Mouse (Mus musculus) hindbrain, embryonic 16.5 days (tissue): ENCODE results near the gene C1qtnf5. TPM values are rescaled to one million over a fixed set of nuclear protein-coding genes. Genes with fewer than 3 reads are reported as not detected.

Experiments used
- ATAC-seq: fragments of 200-750 bp; cut with Nextera tagmentation; 2 replicates; pipeline ENCODE4 v1.8.0; 2017; ENCODE audit warnings: moderate TSS enrichment, moderate library complexity
- H3K27ac ChIP-seq: fragments of 300-500 bp; sonication (generic); 2 replicates; pipeline ENCODE4 v1.5.1; 2014; ENCODE audit warnings: low read depth, mild to moderate bottlenecking, control low read depth, low read length, moderate library complexity
- H3K27me3 ChIP-seq: fragments of 300-500 bp; sonication (generic); replicated peaks from 2 replicates; pipeline ENCODE4 v1.6.1; 2014; ENCODE audit warnings: low read length; ENCODE audit not compliant: control insufficient read depth, insufficient read depth
- H3K36me3 ChIP-seq: fragments of 300-500 bp; sonication (generic); 2 replicates; pipeline ENCODE4 v1.6.1; 2014; ENCODE audit warnings: mild to moderate bottlenecking, low read length, moderate library complexity, mixed read lengths; ENCODE audit not compliant: control insufficient read depth, insufficient read depth
- H3K4me1 ChIP-seq: fragments of 300-500 bp; sonication (generic); 2 replicates; pipeline ENCODE4 v1.6.1; 2014; ENCODE audit warnings: low read depth, low read length; ENCODE audit not compliant: control insufficient read depth, insufficient read depth
- H3K4me2 ChIP-seq: fragments of 300-500 bp; sonication (generic); 2 replicates; pipeline ENCODE4 v1.6.1; 2014; ENCODE audit warnings: mild to moderate bottlenecking, low read length, control low read depth, moderate library complexity
- H3K4me3 ChIP-seq: fragments of 300-500 bp; sonication (generic); 2 replicates; pipeline ENCODE4 v1.5.1; 2014; ENCODE audit warnings: mild to moderate bottlenecking, low read length, control low read depth, moderate library complexity
- H3K9ac ChIP-seq: fragments of 300-500 bp; sonication (generic); 2 replicates; pipeline ENCODE4 v1.6.1; 2014; ENCODE audit warnings: low read depth, mild to moderate bottlenecking, control low read depth, low read length, moderate library complexity
- H3K9me3 ChIP-seq: fragments of 300-500 bp; sonication (generic); 2 replicates; pipeline ENCODE4 v1.6.1; 2014; ENCODE audit warnings: mild to moderate bottlenecking, low read length, moderate library complexity; ENCODE audit not compliant: control insufficient read depth
- WGBS: fragments of 180-500 bp; shearing (Covaris S2); extraction: QIAGEN DNeasy Blood & Tissue Kit; methylation state at CpG from one replicate; pipeline ENCODE4 v1.1.7; 2014; 5-methylcytosine and 5-hydroxymethylcytosine counted together
- polyA plus RNA-seq: library from polyadenylated mRNA; unstranded; fragments of >200 nt; fragmentation: Nextera tagmentation; extraction: Ambion mirVana; gene quantifications from 2 replicates; pipeline ENCODE4 v1.2.1, GENCODE M21; 2015

C1qtnf5 gene
- polyA plus RNA-seq, 1 experiment from 2014 or later, result 9.5 TPM

- H3K27me3 ChIP-seq, result peaks cover 13% of the 10 kb centered on the region
- H3K4me2 ChIP-seq, result peak overlapping the region; percentile 100
- H3K9me3 ChIP-seq, result no peaks in the 10 kb centered on the region
- no peak overlapping the region for H3K27ac ChIP-seq
- peak overlapping the region; percentile 76 for H3K9ac ChIP-seq
- H3K36me3 ChIP-seq, result no peaks in the 10 kb centered on the region
- peak; percentile 58 for ATAC-seq
- H3K4me3 ChIP-seq, result peak overlapping the region; percentile 64
- peaks cover 24% of the 10 kb centered on the region for H3K4me1 ChIP-seq
- 0% methylated on average over 53 of the region's 62 CpGs for WGBS
These were observed 22.3 kb upstream of the C1qtnf5 start for GRCm38 (mm10) chr9:44084659-44085229.

GRCm38 (mm10) chr9:44085276-44085675, 21.8 kb upstream of the C1qtnf5 start:
- no peak overlapping the region for H3K27ac ChIP-seq
- H3K4me2 ChIP-seq, result peak overlapping the region; percentile 100
- H3K4me3 ChIP-seq, result peak overlapping the region; percentile 64
- no peaks in the 10 kb centered on the region for H3K9me3 ChIP-seq
- peak; percentile 16; the same call in 1 of the 2 replicates for ATAC-seq
- peaks cover 24% of the 10 kb centered on the region for H3K4me1 ChIP-seq
- H3K36me3 ChIP-seq, result no peaks in the 10 kb centered on the region
- WGBS, result 3% methylated on average over 10 of the region's 10 CpGs
- H3K27me3 ChIP-seq, result peaks cover 13% of the 10 kb centered on the region
- peak overlapping the region; percentile 76 for H3K9ac ChIP-seq

GRCm38 (mm10) chr9:44085741-44086665, 21.0 kb upstream of the C1qtnf5 start:
- H3K4me3 ChIP-seq, result peak overlapping the region; percentile 64; the same call in 1 of the 2 replicates
- no peaks in the 10 kb centered on the region for H3K9me3 ChIP-seq
- peaks cover 13% of the 10 kb centered on the region for H3K27me3 ChIP-seq
- 56% methylated on average over 15 of the region's 15 CpGs for WGBS
- ATAC-seq, result peak; percentile 38; the same call in 1 of the 2 replicates
- no peak overlapping the region for H3K9ac ChIP-seq
- peak overlapping the region; percentile 100 for H3K4me2 ChIP-seq
- no peak overlapping the region for H3K27ac ChIP-seq
- H3K4me1 ChIP-seq, result peaks cover 24% of the 10 kb centered on the region
- H3K36me3 ChIP-seq, result no peaks in the 10 kb centered on the region; the same call in 1 of the 2 replicates

- H3K27me3 ChIP-seq, result peaks cover 13% of the 10 kb centered on the region
- 53% methylated on average over 10 of the region's 10 CpGs for WGBS
These were observed 20.1 kb upstream of the C1qtnf5 start for GRCm38 (mm10) chr9:44086960-44087359.

GRCm38 (mm10) chr9:44087761-44088455, 19.1 kb upstream of the C1qtnf5 start:
- 14% methylated on average over 15 of the region's 15 CpGs for WGBS
- Histone ChIP-seq H3K9me3 (no peaks in the 10 kb centered on the region), H3K27me3 (peaks cover 13% of the 10 kb centered on the region), H3K4me3 (no peak overlapping the region), H3K27ac (no peak overlapping the region), H3K4me1 (peaks cover 24% of the 10 kb centered on the region), H3K9ac (peak overlapping the region; percentile 5; the same call in 1 of the 2 replicates), H3K4me2 (no peak overlapping the region), H3K36me3 (no peaks in the 10 kb centered on the region; the same call in 1 of the 2 replicates)
- no peak for ATAC-seq

More at GRCm38 (mm10) chr9:44086960-44087359, 20.1 kb upstream of the C1qtnf5 start:
- no peak overlapping the region for H3K4me2 ChIP-seq
- no peak overlapping the region for H3K4me3 ChIP-seq
- H3K36me3 ChIP-seq, result no peaks in the 10 kb centered on the region; the same call in 1 of the 2 replicates
- no peaks in the 10 kb centered on the region for H3K9me3 ChIP-seq
- no peak overlapping the region for H3K27ac ChIP-seq
- H3K4me1 ChIP-seq, result peaks cover 24% of the 10 kb centered on the region
- no peak overlapping the region for H3K9ac ChIP-seq
- ATAC-seq, result no peak

- H3K4me1 ChIP-seq, result peaks cover 21% of the 10 kb centered on the region
- H3K9me3 ChIP-seq, result no peaks in the 10 kb centered on the region
- H3K4me3 ChIP-seq, result no peak overlapping the region
- H3K36me3 ChIP-seq, result no peaks in the 10 kb centered on the region; the same call in 1 of the 2 replicates
- H3K4me2 ChIP-seq, result no peak overlapping the region
- 70% methylated on average over 12 of the region's 12 CpGs for WGBS
- H3K9ac ChIP-seq, result no peak overlapping the region
- peaks cover 13% of the 10 kb centered on the region for H3K27me3 ChIP-seq
- no peak overlapping the region for H3K27ac ChIP-seq
- no peak for ATAC-seq
These were observed 18.0 kb upstream of the C1qtnf5 start for GRCm38 (mm10) chr9:44088877-44089608.

GRCm38 (mm10) chr9:44093612-44094503, 13.2 kb upstream of the C1qtnf5 start:
- Histone ChIP-seq H3K36me3 (no peaks in the 10 kb centered on the region; the same call in 1 of the 2 replicates), H3K4me3 (peak overlapping the region; percentile 24), H3K4me2 (peak overlapping the region; percentile 58), H3K4me1 (peaks cover 6% of the 10 kb centered on the region), H3K9me3 (no peaks in the 10 kb centered on the region), H3K27ac (no peak overlapping the region), H3K9ac (no peak overlapping the region), H3K27me3 (no peaks in the 10 kb centered on the region)
- ATAC-seq, result peak; percentile 69
- 27% methylated on average over 24 of the region's 24 CpGs for WGBS

- no peak overlapping the region for H3K4me2 ChIP-seq
- H3K9me3 ChIP-seq, result no peaks in the 10 kb centered on the region
- WGBS, result 91% methylated on average over 3 of the region's 3 CpGs
- H3K27me3 ChIP-seq, result no peaks in the 10 kb centered on the region
- H3K36me3 ChIP-seq, result no peaks in the 10 kb centered on the region; the same call in 1 of the 2 replicates
- peaks cover 6% of the 10 kb centered on the region for H3K4me1 ChIP-seq
- H3K9ac ChIP-seq, result no peak overlapping the region
- no peak overlapping the region for H3K27ac ChIP-seq
- ATAC-seq, result no peak
- no peak overlapping the region for H3K4me3 ChIP-seq
These were observed 12.3 kb upstream of the C1qtnf5 start for GRCm38 (mm10) chr9:44094737-44095136.
